Mouse (Mus musculus): ENCODE data around the gene Ptgr1. TPM values are rescaled to one million over a fixed set of nuclear protein-coding genes. Genes with fewer than 3 reads are reported as not detected.

The Ptgr1 gene
- polyA plus RNA-seq, 1 experiment from 2014 or later: 25.9 TPM

DNA sequence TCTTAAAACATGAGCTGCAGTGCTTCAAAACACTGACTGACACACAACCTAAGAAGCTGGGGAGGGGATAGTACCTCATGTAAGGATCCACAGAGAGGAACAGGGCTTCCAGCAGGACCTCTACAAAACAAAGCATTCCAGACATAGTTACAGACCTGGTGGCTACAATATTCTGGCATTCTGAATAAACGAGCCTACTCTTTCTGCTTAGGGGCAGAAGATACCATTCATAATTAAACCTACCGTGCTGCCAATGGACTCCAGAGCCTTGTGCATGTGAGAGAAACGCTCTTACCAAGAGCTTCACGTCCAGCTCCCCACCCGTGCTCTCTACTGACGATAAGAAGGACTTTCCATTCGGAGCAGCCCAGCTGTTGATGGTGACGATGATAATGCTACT, 4.1 kb downstream of the Ptgr1 start:
- DNase-seq (ENCODE audit: low spot score) (no peak), ATAC-seq (ENCODE audit: insufficient number of reproducible peaks, low FRiP score, low TSS enrichment, low read depth) (no peak)
- WGBS: 80% methylated on average over 8 of the region's 8 CpGs

DNA sequence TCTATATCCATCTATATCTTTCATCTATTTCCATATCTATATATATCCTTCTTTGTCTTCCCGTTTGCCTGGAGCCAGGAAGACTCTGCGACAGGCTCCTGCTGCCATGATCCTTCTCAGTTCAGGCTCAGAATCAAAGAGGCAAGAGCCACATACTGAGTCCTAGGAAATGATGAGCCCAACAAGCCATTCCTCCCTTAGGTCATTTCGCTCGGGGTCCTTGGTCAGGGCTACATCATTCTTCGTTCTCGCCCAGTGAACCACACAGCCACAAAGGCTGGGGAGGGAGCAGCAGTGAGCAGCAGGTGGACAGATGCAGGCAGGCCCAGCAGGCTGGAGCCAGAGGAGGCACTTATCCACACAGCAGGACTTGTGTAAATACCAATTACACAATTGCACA, 5.5 kb downstream of the Ptgr1 start:
- Histone ChIP-seq H3K27ac (replicated peaks; ENCODE audit: low read depth, low read length) (no peak overlapping the region), H3K27me3 (ENCODE audit: control insufficient read depth, insufficient read depth, low read length) (no peaks in the 10 kb centered on the region), H3K9me3 (ENCODE audit: control insufficient read depth, low read length) (no peaks in the 10 kb centered on the region), H3K4me3 (ENCODE audit: low read depth, low read length) (no peak overlapping the region), H3K36me3 (ENCODE audit: control insufficient read depth, insufficient read depth, low read length) (no peaks in the 10 kb centered on the region), H3K4me1 (ENCODE audit: control insufficient read depth, insufficient read depth, low read length) (0 out of 2 replicates have a peak, but pooled peaks cover 2% of the 10 kb centered on the region), H3K4me2 (ENCODE audit: low read depth, severe bottlenecking) (no peak overlapping the region), H3K9ac (ENCODE audit: low read length) (no peak overlapping the region)
- 85% methylated on average over 6 of the region's 6 CpGs for WGBS
- DNase-seq (ENCODE audit: low spot score) (no peak), ATAC-seq (ENCODE audit: insufficient number of reproducible peaks, low FRiP score, low TSS enrichment, low read depth) (no peak)

More for the DNA sequence above, 4.1 kb downstream of the Ptgr1 start:
- H3K27ac ChIP-seq (replicated peaks; ENCODE audit: low read depth, low read length): no peak overlapping the region
- no peaks in the 10 kb centered on the region for H3K27me3 ChIP-seq (ENCODE audit: control insufficient read depth, insufficient read depth, low read length)
- H3K9me3 ChIP-seq (ENCODE audit: control insufficient read depth, low read length): no peaks in the 10 kb centered on the region
- H3K36me3 ChIP-seq (ENCODE audit: control insufficient read depth, insufficient read depth, low read length): no peaks in the 10 kb centered on the region
- peaks cover 2% of the 10 kb centered on the region; the same call in 1 of the 2 replicates for H3K4me1 ChIP-seq (ENCODE audit: control insufficient read depth, insufficient read depth, low read length)
- no peak overlapping the region for H3K4me3 ChIP-seq (ENCODE audit: low read depth, low read length)
- H3K4me2 ChIP-seq (ENCODE audit: low read depth, severe bottlenecking): no peak overlapping the region
- H3K9ac ChIP-seq (ENCODE audit: low read length): no peak overlapping the region

DNA sequence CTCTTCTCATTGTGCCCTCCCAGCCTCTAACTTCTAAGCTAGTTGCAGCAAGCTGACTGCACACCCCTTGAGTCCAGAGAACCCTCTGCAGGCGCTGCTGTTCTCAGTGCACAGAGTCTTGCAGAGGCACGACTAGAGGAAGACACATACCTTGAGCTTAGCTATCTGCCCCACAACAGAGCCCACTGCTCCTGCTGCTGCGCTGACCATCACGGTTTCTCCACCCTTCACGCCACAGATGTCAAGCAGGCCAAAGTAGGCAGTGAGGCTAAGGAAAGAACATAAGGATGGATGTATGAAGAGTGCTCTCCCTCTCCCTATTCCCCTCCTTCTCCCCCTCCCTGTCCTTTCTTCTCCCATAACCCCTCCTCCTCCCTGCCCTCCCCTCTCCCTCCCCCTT, 11.2 kb downstream of the Ptgr1 start:
- Histone ChIP-seq H3K4me3 (ENCODE audit: low read depth, low read length) (no peak overlapping the region), H3K9ac (ENCODE audit: low read length) (no peak overlapping the region), H3K27me3 (ENCODE audit: control insufficient read depth, insufficient read depth, low read length) (no peaks in the 10 kb centered on the region), H3K9me3 (ENCODE audit: control insufficient read depth, low read length) (no peaks in the 10 kb centered on the region), H3K4me2 (ENCODE audit: low read depth, severe bottlenecking) (no peak overlapping the region), H3K27ac (replicated peaks; ENCODE audit: low read depth, low read length) (no peak overlapping the region), H3K36me3 (ENCODE audit: control insufficient read depth, insufficient read depth, low read length) (no peaks in the 10 kb centered on the region; the same call in 1 of the 2 replicates), H3K4me1 (ENCODE audit: control insufficient read depth, insufficient read depth, low read length) (no peaks in the 10 kb centered on the region)
- ATAC-seq (ENCODE audit: insufficient number of reproducible peaks, low FRiP score, low TSS enrichment, low read depth): no peak
- 78% methylated on average over 5 of the region's 5 CpGs for WGBS
- DNase-seq (ENCODE audit: low spot score): no peak

DNA sequence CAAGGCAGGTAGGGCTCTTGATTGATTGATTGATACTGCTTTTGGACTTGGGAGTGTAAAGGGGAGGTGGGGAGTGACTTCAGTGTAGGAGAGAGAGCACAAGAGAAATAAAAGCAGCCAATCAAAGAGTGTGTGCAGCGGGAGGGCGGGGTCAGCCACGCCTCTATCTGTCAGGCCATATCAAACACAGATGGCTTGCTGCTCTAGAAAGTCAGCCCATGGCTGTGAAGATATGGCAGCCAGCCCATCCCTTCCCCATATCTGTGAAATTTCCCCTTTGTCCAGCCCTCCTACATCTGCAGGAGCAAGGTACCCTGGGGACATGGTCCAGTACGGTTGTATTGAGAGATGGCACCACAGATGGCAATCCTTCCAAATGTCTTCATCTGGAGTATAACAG, 16.2 kb downstream of the Ptgr1 start:
- WGBS: 79% methylated on average over 4 of the region's 4 CpGs
- DNase-seq (ENCODE audit: low spot score) (no peak), ATAC-seq (ENCODE audit: insufficient number of reproducible peaks, low FRiP score, low TSS enrichment, low read depth) (no peak)
- no peak overlapping the region for H3K9ac ChIP-seq (ENCODE audit: low read length)
- no peaks in the 10 kb centered on the region for H3K9me3 ChIP-seq (ENCODE audit: control insufficient read depth, low read length)
- no peak overlapping the region for H3K27ac ChIP-seq (replicated peaks; ENCODE audit: low read depth, low read length)
- no peaks in the 10 kb centered on the region; the same call in 1 of the 2 replicates for H3K36me3 ChIP-seq (ENCODE audit: control insufficient read depth, insufficient read depth, low read length)
- H3K4me1 ChIP-seq (ENCODE audit: control insufficient read depth, insufficient read depth, low read length): no peaks in the 10 kb centered on the region
- H3K4me2 ChIP-seq (ENCODE audit: low read depth, severe bottlenecking): no peak overlapping the region
- H3K4me3 ChIP-seq (ENCODE audit: low read depth, low read length): no peak overlapping the region
- H3K27me3 ChIP-seq (ENCODE audit: control insufficient read depth, insufficient read depth, low read length): no peaks in the 10 kb centered on the region

DNA sequence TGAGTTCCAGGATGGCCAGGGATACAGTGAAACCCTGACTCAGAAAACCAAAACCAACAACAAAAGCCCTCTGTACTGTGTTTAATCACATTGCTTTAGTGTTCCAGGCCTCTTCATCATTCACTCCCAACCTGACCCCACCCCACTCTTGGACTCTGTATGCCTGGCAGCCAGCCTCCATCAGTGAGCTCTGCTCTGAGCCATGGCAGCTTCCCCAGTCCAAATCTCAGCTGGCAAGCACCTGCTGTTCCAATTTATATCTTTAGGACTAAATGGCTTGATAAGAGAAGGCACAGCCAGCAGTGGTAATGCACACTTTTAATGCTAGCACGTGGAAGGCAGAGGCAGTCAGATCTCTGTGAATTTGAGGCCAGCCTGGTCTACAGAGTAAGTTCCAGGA, 21.8 kb downstream of the Ptgr1 start:
- H3K9me3 ChIP-seq (ENCODE audit: control insufficient read depth, low read length): no peaks in the 10 kb centered on the region
- no peak for DNase-seq (ENCODE audit: low spot score)
- no peaks in the 10 kb centered on the region for H3K27me3 ChIP-seq (ENCODE audit: control insufficient read depth, insufficient read depth, low read length)
- no peak overlapping the region for H3K4me3 ChIP-seq (ENCODE audit: low read depth, low read length)
- no peak overlapping the region for H3K4me2 ChIP-seq (ENCODE audit: low read depth, severe bottlenecking)
- H3K36me3 ChIP-seq (ENCODE audit: control insufficient read depth, insufficient read depth, low read length): no peaks in the 10 kb centered on the region
- 97% methylated on average over 1 of the region's 1 CpGs for WGBS
- no peaks in the 10 kb centered on the region for H3K4me1 ChIP-seq (ENCODE audit: control insufficient read depth, insufficient read depth, low read length)
- no peak overlapping the region for H3K27ac ChIP-seq (replicated peaks; ENCODE audit: low read depth, low read length)
- ATAC-seq (ENCODE audit: insufficient number of reproducible peaks, low FRiP score, low TSS enrichment, low read depth): no peak
- H3K9ac ChIP-seq (ENCODE audit: low read length): no peak overlapping the region

DNA sequence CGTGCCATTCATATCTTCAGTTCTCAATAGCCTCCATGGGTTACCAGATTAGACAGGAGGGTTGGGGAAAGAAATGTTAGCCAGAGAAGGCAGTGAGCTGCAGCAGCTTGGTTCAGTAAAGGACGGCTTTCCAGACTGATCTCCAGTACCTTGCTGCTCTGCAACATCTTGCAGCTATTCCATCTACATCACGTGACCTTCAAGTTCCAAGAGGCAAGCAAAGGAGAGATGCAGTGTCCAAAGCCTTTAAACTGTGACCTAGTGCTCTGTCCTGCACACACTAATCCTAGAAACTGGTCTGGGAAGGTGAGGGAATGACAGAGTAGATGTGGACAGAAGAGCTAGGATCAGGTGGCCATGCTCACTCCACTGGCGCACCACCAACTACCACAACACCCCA, 23.6 kb downstream of the Ptgr1 start:
- Histone ChIP-seq H3K9ac (ENCODE audit: low read length) (no peak overlapping the region), H3K9me3 (ENCODE audit: control insufficient read depth, low read length) (no peaks in the 10 kb centered on the region), H3K27me3 (ENCODE audit: control insufficient read depth, insufficient read depth, low read length) (no peaks in the 10 kb centered on the region), H3K4me1 (ENCODE audit: control insufficient read depth, insufficient read depth, low read length) (no peaks in the 10 kb centered on the region), H3K36me3 (ENCODE audit: control insufficient read depth, insufficient read depth, low read length) (no peaks in the 10 kb centered on the region), H3K27ac (replicated peaks; ENCODE audit: low read depth, low read length) (no peak overlapping the region), H3K4me3 (ENCODE audit: low read depth, low read length) (no peak overlapping the region), H3K4me2 (ENCODE audit: low read depth, severe bottlenecking) (no peak overlapping the region)
- DNase-seq (ENCODE audit: low spot score): no peak
- WGBS: 90% methylated on average over 4 of the region's 4 CpGs
- ATAC-seq (ENCODE audit: insufficient number of reproducible peaks, low FRiP score, low TSS enrichment, low read depth): no peak

DNA sequence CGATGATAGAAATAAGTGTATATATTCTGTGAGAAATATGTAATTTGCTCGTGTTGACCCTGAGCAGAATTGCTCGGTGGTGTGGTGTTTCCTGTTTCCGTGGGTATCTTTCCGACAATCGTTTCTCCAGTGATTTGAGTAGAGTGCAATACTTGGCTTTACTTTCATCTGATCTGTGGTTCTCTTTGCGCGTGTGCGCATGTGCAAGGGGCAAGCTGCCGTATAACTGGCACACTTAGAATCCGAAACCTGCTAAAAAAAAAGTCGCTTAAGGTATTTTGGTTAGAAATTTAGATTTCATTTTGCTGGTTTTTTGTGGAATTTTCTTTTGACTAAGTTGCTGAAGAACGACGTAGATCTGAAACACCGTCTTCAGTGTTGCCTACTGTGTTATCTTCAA, 25.2 kb downstream of the Ptgr1 start:
- H3K9ac ChIP-seq (ENCODE audit: low read length): no peak overlapping the region
- H3K4me1 ChIP-seq (ENCODE audit: control insufficient read depth, insufficient read depth, low read length): no peaks in the 10 kb centered on the region
- ATAC-seq (ENCODE audit: insufficient number of reproducible peaks, low FRiP score, low TSS enrichment, low read depth): no peak
- no peaks in the 10 kb centered on the region; the same call in 1 of the 2 replicates for H3K36me3 ChIP-seq (ENCODE audit: control insufficient read depth, insufficient read depth, low read length)
- H3K9me3 ChIP-seq (ENCODE audit: control insufficient read depth, low read length): no peaks in the 10 kb centered on the region
- H3K27me3 ChIP-seq (ENCODE audit: control insufficient read depth, insufficient read depth, low read length): no peaks in the 10 kb centered on the region
- H3K4me2 ChIP-seq (ENCODE audit: low read depth, severe bottlenecking): no peak overlapping the region
- no peak overlapping the region for H3K27ac ChIP-seq (replicated peaks; ENCODE audit: low read depth, low read length)
- H3K4me3 ChIP-seq (ENCODE audit: low read depth, low read length): no peak overlapping the region
- WGBS: 93% methylated on average over 15 of the region's 15 CpGs
- DNase-seq (ENCODE audit: low spot score): no peak

DNA sequence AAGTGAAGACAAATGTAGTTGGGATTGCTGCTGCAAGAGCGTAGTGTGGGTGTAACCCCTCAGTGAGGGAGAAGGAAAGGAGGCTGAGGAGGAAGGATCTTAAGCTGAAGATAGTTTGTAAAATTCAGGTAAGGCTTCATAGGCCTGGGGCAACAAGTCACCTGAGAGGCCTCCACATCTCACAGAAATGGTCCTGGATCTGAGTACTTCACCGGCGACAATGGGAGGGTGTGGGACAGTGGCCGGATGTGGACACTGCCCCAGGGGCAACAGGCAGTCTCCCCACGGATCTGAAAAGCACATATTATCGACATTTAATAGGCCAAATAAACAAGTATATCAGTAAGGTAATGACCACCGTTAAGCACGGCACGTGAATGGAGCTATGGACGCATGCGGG, 34.3 kb downstream of the Ptgr1 start:
- Histone ChIP-seq H3K36me3 (ENCODE audit: control insufficient read depth, insufficient read depth, low read length) (no peaks in the 10 kb centered on the region; the same call in 1 of the 2 replicates), H3K4me2 (ENCODE audit: low read depth, severe bottlenecking) (no peak overlapping the region), H3K4me1 (ENCODE audit: control insufficient read depth, insufficient read depth, low read length) (no peaks in the 10 kb centered on the region), H3K27ac (replicated peaks; ENCODE audit: low read depth, low read length) (no peak overlapping the region), H3K9me3 (ENCODE audit: control insufficient read depth, low read length) (no peaks in the 10 kb centered on the region), H3K4me3 (ENCODE audit: low read depth, low read length) (no peak overlapping the region), H3K9ac (ENCODE audit: low read length) (no peak overlapping the region), H3K27me3 (ENCODE audit: control insufficient read depth, insufficient read depth, low read length) (no peaks in the 10 kb centered on the region)
- DNase-seq (ENCODE audit: low spot score) (no peak), ATAC-seq (ENCODE audit: insufficient number of reproducible peaks, low FRiP score, low TSS enrichment, low read depth) (no peak)
- WGBS: 92% methylated on average over 11 of the region's 11 CpGs

DNA sequence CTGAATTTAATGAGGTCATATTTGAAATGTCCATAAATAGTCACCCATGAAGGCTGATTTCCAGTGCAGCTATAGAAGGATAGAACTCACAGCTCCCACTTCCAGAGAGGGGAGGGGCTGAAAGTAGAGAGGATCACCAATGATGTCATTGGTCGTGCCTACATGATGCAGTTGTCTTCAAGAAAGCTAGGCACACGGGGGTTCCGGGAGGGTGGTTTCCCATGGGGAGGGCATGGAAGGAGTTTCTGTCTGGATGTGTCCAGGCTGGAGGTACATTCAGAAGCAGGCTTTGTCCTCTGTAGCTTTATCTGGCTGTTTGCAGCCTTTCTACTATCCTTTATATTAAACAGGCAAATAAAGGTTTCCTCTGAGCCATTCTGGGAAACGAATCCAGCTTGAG, 38.5 kb downstream of the Ptgr1 start:
- Histone ChIP-seq H3K4me1 (ENCODE audit: control insufficient read depth, insufficient read depth, low read length) (peaks cover 6% of the 10 kb centered on the region; the same call in 1 of the 2 replicates), H3K4me3 (ENCODE audit: low read depth, low read length) (no peak overlapping the region), H3K27ac (replicated peaks; ENCODE audit: low read depth, low read length) (no peak overlapping the region), H3K4me2 (ENCODE audit: low read depth, severe bottlenecking) (no peak overlapping the region), H3K9me3 (ENCODE audit: control insufficient read depth, low read length) (no peaks in the 10 kb centered on the region), H3K9ac (ENCODE audit: low read length) (no peak overlapping the region), H3K27me3 (ENCODE audit: control insufficient read depth, insufficient read depth, low read length) (no peaks in the 10 kb centered on the region), H3K36me3 (ENCODE audit: control insufficient read depth, insufficient read depth, low read length) (no peaks in the 10 kb centered on the region)
- WGBS: 83% methylated on average over 4 of the region's 4 CpGs
- no peak for ATAC-seq (ENCODE audit: insufficient number of reproducible peaks, low FRiP score, low TSS enrichment, low read depth)
- no peak for DNase-seq (ENCODE audit: low spot score)

All from limb, embryonic 11.5 days (tissue).